Mouse (Mus musculus) right cerebral cortex, postnatal 25 days (tissue): ENCODE data around the gene Gucy1a1.
"Not testable (repeated sequence)": the region's sequence is repeated elsewhere in the genome, so short reads cannot be mapped to it uniquely, and the experiment has no call there.

Experiments
- DNase-seq: peaks from one replicate; pipeline ENCODE4 v3.0.0; 2022

Gucy1a1 gene

GRCm38 (mm10) chr3:82145126-82145901 lies at the start of gene Gucy1a1:
Gucy1a1 (minus strand) TSS chr3:82145789.
- peak; percentile 58 for DNase-seq

- no peak for DNase-seq
Observed at GRCm38 (mm10) chr3:82191559-82192245, 46.1 kb upstream of the Gucy1a1 start.

GRCm38 (mm10) chr3:82185626-82186025 lies 40.0 kb upstream of the Gucy1a1 start:
- DNase-seq, result peak; percentile 17

- no peak for DNase-seq
Observed at GRCm38 (mm10) chr3:82181500-82181899, 35.9 kb upstream of the Gucy1a1 start.

- DNase-seq, result no peak
Observed at GRCm38 (mm10) chr3:82180253-82180652, 34.7 kb upstream of the Gucy1a1 start.

GRCm38 (mm10) chr3:82175501-82175900 lies 29.9 kb upstream of the Gucy1a1 start:
- DNase-seq, result no peak

GRCm38 (mm10) chr3:82167064-82167463 lies 21.5 kb upstream of the Gucy1a1 start:
- no peak for DNase-seq

GRCm38 (mm10) chr3:82165937-82166336 lies 20.3 kb upstream of the Gucy1a1 start:
- DNase-seq, result no peak

GRCm38 (mm10) chr3:82162992-82163391 lies 17.4 kb upstream of the Gucy1a1 start:
- not testable (repeated sequence) for DNase-seq

- no peak for DNase-seq
Observed at GRCm38 (mm10) chr3:82145978-82146377, 389 bp upstream of the Gucy1a1 start.

GRCm38 (mm10) chr3:82144725-82145125 lies 864 bp downstream of the Gucy1a1 start:
- peak; percentile 17 for DNase-seq

GRCm38 (mm10) chr3:82140781-82141180 lies 4.8 kb downstream of the Gucy1a1 start:
- DNase-seq, result no peak

GRCm38 (mm10) chr3:82138002-82138667 lies 7.5 kb downstream of the Gucy1a1 start:
- no peak for DNase-seq

- no peak for DNase-seq
Observed at GRCm38 (mm10) chr3:82135483-82135882, 10.1 kb downstream of the Gucy1a1 start.

GRCm38 (mm10) chr3:82129258-82129657 lies 16.3 kb downstream of the Gucy1a1 start:
- no peak for DNase-seq

GRCm38 (mm10) chr3:82124567-82124966 lies 21.0 kb downstream of the Gucy1a1 start:
- no peak for DNase-seq

- DNase-seq, result no peak
Observed at GRCm38 (mm10) chr3:82118916-82119315, 26.7 kb downstream of the Gucy1a1 start.

- no peak for DNase-seq
Observed at GRCm38 (mm10) chr3:82112439-82112838, 33.1 kb downstream of the Gucy1a1 start.

GRCm38 (mm10) chr3:82111986-82112385 lies 33.6 kb downstream of the Gucy1a1 start:
- DNase-seq, result no peak

- DNase-seq, result no peak
Observed at GRCm38 (mm10) chr3:82108951-82109350, 36.6 kb downstream of the Gucy1a1 start.

- DNase-seq, result no peak
Observed at GRCm38 (mm10) chr3:82104229-82104628, 41.4 kb downstream of the Gucy1a1 start.

GRCm38 (mm10) chr3:82099127-82099526 lies 46.5 kb downstream of the Gucy1a1 start:
- no peak for DNase-seq

GRCm38 (mm10) chr3:82096801-82097200 lies 48.8 kb downstream of the Gucy1a1 start:
- DNase-seq, result no peak
